Mouse (Mus musculus): ENCODE data around the gene Gbf1.
"Not testable (repeated sequence)": the region's sequence is repeated elsewhere in the genome, so short reads cannot be mapped to it uniquely, and the experiment has no call there.

Gbf1 gene

GRCm38 (mm10) chr19:46148372-46148760 is 3.9 kb upstream of the Gbf1 start:
- DNase-seq: peak; percentile 91 to 92

GRCm38 (mm10) chr19:46149091-46149490 is 3.2 kb upstream of the Gbf1 start:
- no peak for DNase-seq

- DNase-seq: no peak
Measured at GRCm38 (mm10) chr19:46165950-46166349, 13.6 kb downstream of the Gbf1 start.

- DNase-seq: not testable (repeated sequence)
Measured at GRCm38 (mm10) chr19:46167169-46167568, 14.9 kb downstream of the Gbf1 start.

GRCm38 (mm10) chr19:46169396-46169795 is 17.1 kb downstream of the Gbf1 start:
- no peak for DNase-seq

GRCm38 (mm10) chr19:46169913-46170312 is 17.6 kb downstream of the Gbf1 start:
- DNase-seq: no peak

GRCm38 (mm10) chr19:46172541-46172940 is 20.2 kb downstream of the Gbf1 start:
- DNase-seq: no peak

- no peak for DNase-seq
Measured at GRCm38 (mm10) chr19:46175173-46175572, 22.9 kb downstream of the Gbf1 start.

- no peak for DNase-seq
Measured at GRCm38 (mm10) chr19:46177046-46177445, 24.7 kb downstream of the Gbf1 start.

GRCm38 (mm10) chr19:46180274-46180673 is 28.0 kb downstream of the Gbf1 start:
- no peak for DNase-seq

GRCm38 (mm10) chr19:46182241-46182640 is 29.9 kb downstream of the Gbf1 start:
- DNase-seq: no peak

GRCm38 (mm10) chr19:46186611-46187010 is 34.3 kb downstream of the Gbf1 start:
- no peak for DNase-seq

GRCm38 (mm10) chr19:46187203-46187602 is 34.9 kb downstream of the Gbf1 start:
- DNase-seq: no peak

- DNase-seq: no peak
Measured at GRCm38 (mm10) chr19:46198293-46198692, 46.0 kb downstream of the Gbf1 start.

GRCm38 (mm10) chr19:46198891-46199290 is 46.6 kb downstream of the Gbf1 start:
- DNase-seq: no peak

GRCm38 (mm10) chr19:46204166-46204565 is 51.9 kb downstream of the Gbf1 start:
- no peak for DNase-seq

- DNase-seq: no peak
Measured at GRCm38 (mm10) chr19:46205680-46206079, 53.4 kb downstream of the Gbf1 start.

GRCm38 (mm10) chr19:46210951-46211350 is 58.6 kb downstream of the Gbf1 start:
- DNase-seq: no peak

GRCm38 (mm10) chr19:46214541-46214940 is 62.2 kb downstream of the Gbf1 start:
- DNase-seq: no peak

GRCm38 (mm10) chr19:46215401-46215800 is 63.1 kb downstream of the Gbf1 start:
- peak; percentile 14 to 46 for DNase-seq

- no peak for DNase-seq
Measured at GRCm38 (mm10) chr19:46216716-46217115, 64.4 kb downstream of the Gbf1 start.

GRCm38 (mm10) chr19:46217347-46217746 is 65.0 kb downstream of the Gbf1 start:
- not testable (repeated sequence) for DNase-seq

- DNase-seq: no peak
Measured at GRCm38 (mm10) chr19:46220116-46220515, 67.8 kb downstream of the Gbf1 start.

- no peak for DNase-seq
Measured at GRCm38 (mm10) chr19:46223118-46223517, 70.8 kb downstream of the Gbf1 start.

- no peak for DNase-seq
Measured at GRCm38 (mm10) chr19:46224882-46225281, 72.6 kb downstream of the Gbf1 start.

GRCm38 (mm10) chr19:46225506-46225905 is 73.2 kb downstream of the Gbf1 start:
- DNase-seq: no peak

All from lung, postnatal 4 days (tissue).